Mouse (Mus musculus): ENCODE data around the gene Sf3b1.

The Sf3b1 gene

GRCm38 (mm10) chr1:54935466-54935865, 91.8 kb downstream of the Sf3b1 start:
- no peak for DNase-seq

Data from kidney, adult 18-20 months (tissue).